Mouse (Mus musculus) embryonic facial prominence, embryonic 15.5 days (tissue): ENCODE results near the gene Ttc9. TPM values are rescaled to one million over a fixed set of nuclear protein-coding genes. Genes with fewer than 3 reads are reported as not detected.
A peak's percentile ranks its signal among the peaks of the same experiment; 100 is the strongest.

Source experiments
- ATAC-seq: fragments of 200-750 bp; cut with Nextera tagmentation; 2 replicates; pipeline ENCODE4 v1.8.0; 2017; ENCODE audit warnings: low read depth, moderate TSS enrichment; ENCODE audit not compliant: insufficient number of reproducible peaks, low FRiP score, low TSS enrichment
- H3K27ac ChIP-seq: fragments of 300-500 bp; sonication (generic); replicated peaks from 2 replicates; pipeline ENCODE4 v1.5.1; 2015; ENCODE audit warnings: mild to moderate bottlenecking, inconsistent platforms
- H3K27me3 ChIP-seq: fragments of 300-500 bp; sonication (generic); 2 replicates; pipeline ENCODE4 v1.6.1; 2015; ENCODE audit warnings: inconsistent platforms
- H3K36me3 ChIP-seq: fragments of 300-500 bp; sonication (generic); 2 replicates; pipeline ENCODE4 v1.6.1; 2015; ENCODE audit warnings: mild to moderate bottlenecking, inconsistent platforms
- H3K4me1 ChIP-seq: fragments of 300-500 bp; sonication (generic); 2 replicates; pipeline ENCODE4 v1.6.1; 2015; ENCODE audit warnings: inconsistent platforms
- H3K4me2 ChIP-seq: fragments of 300-500 bp; sonication (generic); replicated peaks from 2 replicates; pipeline ENCODE4 v1.6.1; 2015; ENCODE audit warnings: mild to moderate bottlenecking, inconsistent platforms
- H3K4me3 ChIP-seq: fragments of 300-500 bp; sonication (generic); replicated peaks from 2 replicates; pipeline ENCODE4 v1.5.1; 2015; ENCODE audit warnings: mild to moderate bottlenecking, inconsistent platforms
- H3K9ac ChIP-seq: fragments of 300-500 bp; sonication (generic); 2 replicates; pipeline ENCODE4 v1.6.1; 2015; ENCODE audit warnings: inconsistent platforms
- H3K9me3 ChIP-seq: fragments of 300-500 bp; sonication (generic); replicated peaks from 2 replicates; pipeline ENCODE4 v1.6.1; 2016; ENCODE audit warnings: inconsistent platforms
- WGBS: fragments of 180-500 bp; shearing (Covaris S2); methylation state at CpG from one replicate; pipeline ENCODE4 v1.1.7; 2015; 5-methylcytosine and 5-hydroxymethylcytosine counted together
- polyA plus RNA-seq: library from polyadenylated mRNA; unstranded; fragments of >200 nt; fragmentation: Nextera tagmentation; extraction: Ambion mirVana; gene quantifications from 2 replicates; pipeline ENCODE4 v1.2.1, GENCODE M21; 2015

Gene Ttc9
- 6.5 and 6.8 TPM in 2 replicates for polyA plus RNA-seq

- H3K4me2 ChIP-seq = peak within 1 kb of the TSS; percentile 96
- peak; percentile 59 for ATAC-seq
- peaks cover 57% of the 10 kb centered on the region for H3K27me3 ChIP-seq
- H3K4me1 ChIP-seq = peaks cover 16% of the 10 kb centered on the region
- peak within 1 kb of the TSS; percentile 3 for H3K9ac ChIP-seq
- peak within 1 kb of the TSS; percentile 57 for H3K4me3 ChIP-seq
- under 1% methylated on average over 58 of the region's 82 CpGs for WGBS
- peak within 1 kb of the TSS; percentile 5 for H3K27ac ChIP-seq
- no peaks in the 10 kb centered on the region for H3K9me3 ChIP-seq
- no peaks in the 10 kb centered on the region for H3K36me3 ChIP-seq
Observed at GRCm38 (mm10) chr12:81630915-81631660, at the start of gene Ttc9. Ttc9 (plus strand) TSS chr12:81631249.

- peak; percentile 98 for ATAC-seq
- H3K4me1 ChIP-seq = 0 out of 2 replicates have a peak, but pooled peaks cover 8% of the 10 kb centered on the region
- peak within 1 kb of the TSS; percentile 45 for H3K9ac ChIP-seq
- H3K4me2 ChIP-seq = peak within 1 kb of the TSS; percentile 60
- H3K27me3 ChIP-seq = no peaks in the 10 kb centered on the region
- no peaks in the 10 kb centered on the region for H3K9me3 ChIP-seq
- H3K4me3 ChIP-seq = peak within 1 kb of the TSS; percentile 74
- peaks cover 8% of the 10 kb centered on the region for H3K36me3 ChIP-seq
- 3% methylated on average over 36 of the region's 36 CpGs for WGBS
- H3K27ac ChIP-seq = peak within 1 kb of the TSS; percentile 39; the same call in 1 of the 2 replicates
Observed at GRCm38 (mm10) chr12:81594902-81595671, 36.0 kb upstream of the Ttc9 start, which contains the start of gene Med6. Med6 (minus strand) TSS chr12:81595008.

DNA sequence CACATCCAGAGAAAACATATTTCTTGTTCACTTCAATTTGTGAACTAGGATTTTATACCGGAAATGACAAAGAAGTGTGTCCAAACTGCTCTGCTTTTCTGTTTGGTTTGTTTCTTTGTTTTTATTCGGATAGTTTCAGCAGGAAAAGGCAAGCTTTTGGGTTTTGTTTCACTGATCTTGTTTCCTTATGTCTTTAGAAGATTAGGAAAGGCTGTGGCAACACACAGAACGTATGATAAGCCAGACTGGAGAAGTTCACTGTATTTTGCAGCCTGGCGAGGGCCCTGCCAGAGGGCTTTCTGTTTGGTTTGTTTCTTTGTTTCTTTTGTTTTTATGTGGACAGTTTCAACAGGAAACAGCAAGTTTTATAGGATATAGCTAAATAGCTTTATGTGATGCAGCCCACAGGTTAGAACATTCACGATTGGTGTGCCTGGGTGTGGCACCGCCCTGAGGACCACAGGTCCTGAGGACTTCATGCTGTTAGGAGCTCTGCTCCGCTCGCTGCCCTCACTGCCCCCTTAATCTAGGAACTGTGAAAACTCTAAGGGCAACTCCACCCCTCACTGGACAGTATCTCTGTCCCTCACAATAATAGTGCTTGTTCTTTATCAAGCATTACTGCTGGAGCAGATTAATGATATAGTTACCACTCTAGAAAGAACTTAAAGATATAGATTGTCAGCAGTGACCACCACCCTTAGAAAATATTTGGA, 34.3 kb upstream of the Ttc9 start:
- Histone ChIP-seq H3K9me3 (no peaks in the 10 kb centered on the region), H3K4me2 (no peak overlapping the region), H3K4me1 (0 out of 2 replicates have a peak, but pooled peaks cover 8% of the 10 kb centered on the region), H3K27ac (no peak overlapping the region), H3K27me3 (no peaks in the 10 kb centered on the region), H3K9ac (no peak overlapping the region), H3K4me3 (no peak overlapping the region), H3K36me3 (no peaks in the 10 kb centered on the region)
- WGBS = 82% methylated on average over 8 of the region's 8 CpGs
- ATAC-seq = no peak

- Histone ChIP-seq H3K27ac (no peak overlapping the region), H3K4me3 (no peak overlapping the region), H3K36me3 (no peaks in the 10 kb centered on the region), H3K9ac (no peak overlapping the region), H3K27me3 (no peaks in the 10 kb centered on the region), H3K4me2 (no peak overlapping the region), H3K9me3 (no peaks in the 10 kb centered on the region), H3K4me1 (no peaks in the 10 kb centered on the region)
- ATAC-seq = no peak
- WGBS = 47% methylated on average over 5 of the region's 5 CpGs
Observed at GRCm38 (mm10) chr12:81604995-81605784, 25.9 kb upstream of the Ttc9 start.

DNA sequence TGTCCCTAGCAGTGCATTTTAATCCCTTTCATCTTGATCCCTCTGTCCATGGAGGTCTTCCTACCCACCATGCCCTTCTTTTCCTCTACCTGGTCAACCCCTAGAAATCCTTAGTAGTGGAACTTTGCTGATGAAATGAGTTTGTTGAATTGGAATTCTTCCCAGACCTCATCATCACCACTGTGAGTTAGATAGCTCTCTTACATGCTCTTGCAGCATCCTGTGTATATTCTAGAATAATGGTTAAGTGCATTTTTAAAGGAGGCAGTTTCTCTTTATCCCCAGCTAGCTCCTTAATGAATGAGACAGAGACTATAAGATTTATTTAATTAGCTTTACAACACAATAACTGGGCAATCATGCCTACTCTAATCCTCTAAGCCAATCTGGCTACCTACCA, 21.6 kb upstream of the Ttc9 start:
- no peak overlapping the region for H3K9ac ChIP-seq
- H3K4me1 ChIP-seq = no peaks in the 10 kb centered on the region
- no peak overlapping the region for H3K4me3 ChIP-seq
- no peaks in the 10 kb centered on the region for H3K27me3 ChIP-seq
- H3K27ac ChIP-seq = no peak overlapping the region
- H3K9me3 ChIP-seq = no peaks in the 10 kb centered on the region
- H3K36me3 ChIP-seq = no peaks in the 10 kb centered on the region
- no peak overlapping the region for H3K4me2 ChIP-seq
- ATAC-seq = no peak

- H3K36me3 ChIP-seq = no peaks in the 10 kb centered on the region
- no peaks in the 10 kb centered on the region for H3K9me3 ChIP-seq
- no peaks in the 10 kb centered on the region for H3K4me1 ChIP-seq
- no peak overlapping the region for H3K4me2 ChIP-seq
- no peak overlapping the region for H3K9ac ChIP-seq
- no peak for ATAC-seq
- no peak overlapping the region for H3K4me3 ChIP-seq
- no peaks in the 10 kb centered on the region for H3K27me3 ChIP-seq
- H3K27ac ChIP-seq = no peak overlapping the region
- 72% methylated on average over 6 of the region's 6 CpGs for WGBS
Observed at GRCm38 (mm10) chr12:81615807-81616206, 15.2 kb upstream of the Ttc9 start.

DNA sequence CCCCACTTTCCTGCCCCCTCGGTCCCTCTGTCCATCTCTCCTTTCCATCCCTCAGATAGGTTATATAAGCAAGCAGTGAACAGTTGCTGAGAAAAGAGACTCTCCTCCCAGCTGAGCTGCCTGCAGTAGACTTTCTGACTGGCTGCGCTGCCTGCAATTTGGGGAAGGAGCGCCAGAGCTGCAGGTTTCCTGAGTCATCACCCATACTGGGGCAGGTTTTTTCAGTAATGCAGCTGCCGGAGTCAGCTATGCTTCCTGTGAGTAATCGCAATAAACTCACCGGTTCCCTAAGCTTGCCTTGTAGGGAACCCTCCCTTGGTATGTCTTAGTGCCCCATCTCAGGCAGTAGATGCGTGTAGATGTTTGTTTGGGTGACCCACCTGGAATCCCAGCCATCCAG, 14.1 kb upstream of the Ttc9 start:
- H3K27me3 ChIP-seq = no peaks in the 10 kb centered on the region
- ATAC-seq = no peak
- no peaks in the 10 kb centered on the region for H3K9me3 ChIP-seq
- H3K27ac ChIP-seq = no peak overlapping the region
- H3K36me3 ChIP-seq = no peaks in the 10 kb centered on the region
- no peak overlapping the region for H3K4me3 ChIP-seq
- H3K9ac ChIP-seq = no peak overlapping the region
- no peak overlapping the region for H3K4me2 ChIP-seq
- H3K4me1 ChIP-seq = no peaks in the 10 kb centered on the region
- 74% methylated on average over 7 of the region's 7 CpGs for WGBS

GRCm38 (mm10) chr12:81619302-81619701, 11.7 kb upstream of the Ttc9 start:
- Histone ChIP-seq H3K27me3 (no peaks in the 10 kb centered on the region), H3K4me2 (no peak overlapping the region), H3K4me1 (no peaks in the 10 kb centered on the region), H3K9me3 (no peaks in the 10 kb centered on the region), H3K4me3 (no peak overlapping the region), H3K27ac (no peak overlapping the region), H3K36me3 (no peaks in the 10 kb centered on the region), H3K9ac (no peak overlapping the region)
- WGBS = 16% methylated on average over 5 of the region's 5 CpGs
- no peak for ATAC-seq

GRCm38 (mm10) chr12:81623377-81623776, 7.7 kb upstream of the Ttc9 start:
- Histone ChIP-seq H3K4me3 (no peak overlapping the region), H3K36me3 (no peaks in the 10 kb centered on the region), H3K9ac (no peak overlapping the region), H3K4me1 (no peaks in the 10 kb centered on the region), H3K9me3 (no peaks in the 10 kb centered on the region), H3K4me2 (no peak overlapping the region), H3K27me3 (peaks cover 9% of the 10 kb centered on the region; the same call in 1 of the 2 replicates), H3K27ac (no peak overlapping the region)
- no peak for ATAC-seq
- WGBS = 67% methylated on average over 4 of the region's 4 CpGs

GRCm38 (mm10) chr12:81626226-81626861, 4.7 kb upstream of the Ttc9 start:
- 70% methylated on average over 12 of the region's 12 CpGs for whole genome bisulfite sequencing
- ATAC-seq = no peak
- peaks cover 8% of the 10 kb centered on the region; the same call in 1 of the 2 replicates for H3K4me1 ChIP-seq
- H3K4me2 ChIP-seq = no peak overlapping the region
- H3K4me3 ChIP-seq = no peak overlapping the region
- no peak overlapping the region for H3K9ac ChIP-seq
- no peak overlapping the region for H3K27ac ChIP-seq
- no peaks in the 10 kb centered on the region for H3K36me3 ChIP-seq
- peaks cover 35% of the 10 kb centered on the region for H3K27me3 ChIP-seq
- no peaks in the 10 kb centered on the region for H3K9me3 ChIP-seq
